Mouse (Mus musculus): ENCODE measurements around the gene Jaml.

DNA sequence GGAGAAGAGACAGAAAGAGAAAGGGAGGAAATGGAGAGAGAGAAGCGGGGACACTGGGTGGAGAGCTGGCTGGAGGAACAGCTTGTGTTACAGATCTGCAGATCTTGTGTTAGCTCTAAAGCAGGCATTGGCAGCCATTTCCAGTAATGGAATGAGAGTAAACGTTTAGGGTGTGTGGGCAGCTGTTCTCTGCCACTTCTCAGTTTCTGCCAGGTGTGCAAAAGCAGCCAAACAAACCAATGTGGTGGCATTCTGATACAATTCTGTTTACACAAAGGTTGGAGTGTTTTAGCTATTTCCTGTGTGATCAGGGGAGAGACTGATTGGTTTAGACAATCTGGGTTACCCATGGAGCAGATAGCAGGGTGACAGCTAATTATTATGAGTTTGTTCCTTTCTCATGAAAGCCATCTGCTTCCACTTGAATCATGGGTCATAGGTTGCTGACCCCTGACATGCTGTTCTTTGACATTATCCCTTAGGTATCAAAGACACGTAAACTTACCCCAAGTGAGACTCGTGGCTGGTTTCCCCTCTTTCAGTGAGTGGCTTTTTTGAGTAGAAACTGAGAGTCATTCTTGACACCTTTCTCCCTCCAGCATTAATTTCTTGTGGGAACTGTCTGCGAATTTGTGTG, 20.6 kb upstream of the Jaml start:
- no peak for TF ChIP-seq RCOR1 (IDR thresholded peaks at IDR 0.05; ENCODE audit: low read depth, low read length)
- TF ChIP-seq CTCF (IDR thresholded peaks at IDR 0.05 in 2 of 3, conservative IDR thresholded peaks at IDR 0.05 in 1 of 3; ENCODE audit: control insufficient read depth in 1 of 3, insufficient read depth in 1 of 3, low read depth in 2 of 3, low read length in 3 of 3, poor library complexity in 1 of 3, severe bottlenecking in 1 of 3): no peak
